Mouse (Mus musculus) heart, postnatal 0 days (tissue): Measurements from ENCODE around the gene Zfp385b.

Source experiments
- CTCF ChIP-seq: IDR thresholded peaks from 2 replicates; pipeline ENCODE4 v1.5.1; 2016; ENCODE audit warnings: antibody characterized with exemption, control low read depth, low read depth
- EP300 ChIP-seq: IDR thresholded peaks from 2 replicates; pipeline ENCODE4 v1.6.1; 2016; ENCODE audit warnings: antibody characterized with exemption, low read depth

DNA sequence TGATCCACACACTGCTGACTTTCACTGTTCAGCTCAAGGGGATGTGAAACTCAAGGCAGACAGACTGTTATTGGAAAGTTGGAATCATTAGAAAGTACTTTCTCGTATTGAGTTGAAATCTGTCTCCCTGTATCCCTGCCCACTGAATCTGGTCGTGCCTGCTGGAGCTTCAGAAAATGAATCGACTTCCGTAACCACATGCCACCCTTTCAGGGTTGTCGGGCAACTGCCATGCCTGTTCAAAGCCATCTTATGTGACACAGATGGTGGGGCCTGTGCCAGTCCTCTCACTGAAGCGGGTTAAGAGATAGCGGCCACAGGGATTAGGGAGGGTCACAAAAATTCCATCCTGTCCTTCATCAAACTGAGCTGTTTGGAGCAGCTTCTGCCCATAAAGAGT lies 14.7 kb downstream of the Zfp385b start:
- TF ChIP-seq CTCF (no peak), EP300 (no peak)
